Mouse (Mus musculus): ENCODE measurements around the gene Col23a1.

Gene Col23a1

DNA sequence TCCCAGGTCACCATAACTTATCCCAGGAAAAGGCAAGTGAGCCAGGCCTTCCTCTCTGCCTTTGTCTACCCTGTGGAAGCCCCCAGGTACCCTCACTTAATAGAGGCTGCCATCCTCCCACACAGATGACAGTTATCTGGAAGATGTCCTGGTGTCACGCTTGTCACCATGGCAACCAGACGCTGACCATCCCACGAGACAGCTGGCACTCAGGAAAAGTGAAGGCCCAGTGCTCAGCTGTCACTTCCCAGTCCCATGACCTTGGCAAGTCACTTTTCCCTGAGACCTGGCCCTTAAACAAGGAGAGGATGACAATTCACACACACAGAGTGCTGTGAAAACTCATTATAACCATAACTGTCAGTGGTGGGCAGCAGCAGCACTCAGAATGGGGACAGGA, 262.4 kb downstream of the Col23a1 start:
- DNase-seq, result no peak

DNA sequence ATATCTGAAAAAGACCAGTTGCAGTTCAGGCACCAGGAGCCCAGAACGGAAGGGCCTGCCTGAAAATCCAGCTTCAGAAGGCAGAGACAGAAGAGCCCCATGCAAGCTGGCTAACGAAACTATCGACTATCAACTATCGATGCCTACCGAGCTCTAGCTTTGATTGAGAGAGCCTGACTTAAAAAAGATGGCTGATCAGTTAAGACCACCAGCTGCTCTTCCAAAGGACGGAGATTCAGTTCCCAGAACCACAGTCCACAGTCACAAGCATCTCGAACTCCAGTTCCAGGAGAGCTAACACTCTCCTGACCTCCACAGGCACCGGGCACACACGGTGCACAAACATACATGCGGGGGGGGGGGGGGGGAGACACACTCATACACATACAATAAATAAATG, 264.9 kb downstream of the Col23a1 start:
- DNase-seq, result no peak

DNA sequence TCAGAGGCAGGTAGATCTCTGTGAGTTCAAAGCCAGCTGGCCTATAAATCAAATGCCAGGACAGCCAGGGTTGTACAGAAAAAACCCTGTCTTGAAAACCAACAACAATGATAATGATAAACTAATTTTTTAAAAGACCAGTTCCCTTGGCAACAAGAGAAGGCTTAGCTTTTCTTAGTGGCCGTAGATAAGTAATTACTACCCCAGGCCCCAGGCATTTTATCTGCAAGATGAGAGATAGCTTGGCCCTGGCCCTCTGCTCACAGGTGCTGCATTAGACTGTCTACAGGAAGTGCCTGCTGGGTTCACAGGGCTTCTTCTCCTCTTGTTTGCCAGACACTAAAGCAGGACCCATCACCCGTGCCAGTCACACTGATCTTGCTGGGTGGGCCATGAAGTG, 265.3 kb downstream of the Col23a1 start:
- no peak for DNase-seq

DNA sequence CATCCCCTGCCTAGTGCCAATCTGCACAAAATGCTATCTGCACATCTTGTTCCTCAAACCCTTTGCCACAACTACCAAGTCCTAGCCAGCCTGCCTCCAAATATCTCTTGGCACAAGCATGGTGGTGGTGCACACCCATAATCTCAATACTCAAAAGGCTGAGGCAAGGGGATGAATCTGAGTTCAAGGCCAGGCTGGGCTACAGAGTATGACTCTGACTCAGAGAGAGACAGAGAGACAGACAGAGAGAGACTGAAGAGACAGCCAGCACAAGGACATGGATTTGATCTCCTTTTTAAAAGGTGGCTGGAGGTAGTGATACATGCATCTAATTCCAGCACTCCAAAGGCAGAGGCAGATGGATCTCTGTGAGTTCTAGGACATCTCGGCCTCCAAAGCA, 273.6 kb downstream of the Col23a1 start:
- no peak for DNase-seq

DNA sequence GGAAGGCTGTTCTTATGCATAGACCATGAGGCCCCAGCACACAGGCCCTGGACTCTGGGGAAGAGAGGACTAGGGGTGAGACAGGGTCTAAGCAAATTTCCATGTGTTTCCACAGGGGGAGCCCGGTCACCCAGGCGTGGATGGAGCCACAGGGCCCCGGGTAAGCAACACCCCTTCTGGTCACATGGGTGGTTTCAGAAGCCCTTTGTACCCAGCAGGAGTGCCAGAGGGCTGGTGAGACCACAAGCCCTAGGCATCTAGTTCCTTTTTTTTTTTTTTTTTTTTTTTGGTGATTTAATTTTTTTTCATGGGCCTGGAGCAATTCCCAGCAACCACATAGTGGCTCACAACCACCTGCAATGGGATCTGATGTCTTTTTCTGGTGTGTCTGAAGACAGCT, 275.3 kb downstream of the Col23a1 start:
- DNase-seq, result peak; percentile 65

DNA sequence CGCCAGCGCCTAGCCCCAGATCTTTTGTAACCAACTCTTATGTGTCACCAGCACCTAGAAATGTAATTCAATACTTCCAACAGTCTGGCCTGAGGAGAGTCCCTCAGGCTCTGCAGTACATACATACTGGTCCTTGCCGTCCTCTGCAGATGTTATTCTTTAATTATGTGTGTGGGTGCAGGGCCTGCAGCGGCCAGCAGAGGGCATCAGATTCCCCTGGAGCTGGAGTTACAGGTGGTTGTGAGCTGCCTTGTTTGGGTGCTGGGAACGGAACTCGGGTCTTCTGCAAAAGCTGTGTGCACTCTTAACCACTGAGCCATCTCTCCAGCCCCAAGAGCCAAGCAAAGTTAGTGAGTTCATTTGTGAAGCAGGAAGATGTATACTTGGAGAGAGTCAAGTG, 276.2 kb downstream of the Col23a1 start:
- DNase-seq, result no peak

DNA sequence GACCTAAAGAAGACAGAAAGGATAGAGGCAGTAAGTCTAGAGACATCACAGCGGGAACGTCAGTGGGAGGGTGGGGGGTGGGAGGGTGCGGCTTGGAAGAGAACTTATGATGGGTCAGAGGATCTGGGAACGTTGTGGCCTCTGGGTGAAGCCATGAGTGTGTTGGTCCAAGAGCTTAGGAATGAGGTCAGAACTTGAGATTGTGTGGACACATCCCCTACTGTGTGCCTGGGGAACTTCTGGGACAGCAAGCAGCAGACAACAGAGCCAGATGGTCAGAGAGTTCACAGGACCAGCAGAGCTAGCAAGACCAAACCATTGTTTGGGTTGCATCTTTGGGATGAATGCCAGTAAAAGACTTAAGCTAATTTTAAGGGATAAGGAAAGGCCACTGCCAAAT, 279.1 kb downstream of the Col23a1 start:
- no peak for DNase-seq

DNA sequence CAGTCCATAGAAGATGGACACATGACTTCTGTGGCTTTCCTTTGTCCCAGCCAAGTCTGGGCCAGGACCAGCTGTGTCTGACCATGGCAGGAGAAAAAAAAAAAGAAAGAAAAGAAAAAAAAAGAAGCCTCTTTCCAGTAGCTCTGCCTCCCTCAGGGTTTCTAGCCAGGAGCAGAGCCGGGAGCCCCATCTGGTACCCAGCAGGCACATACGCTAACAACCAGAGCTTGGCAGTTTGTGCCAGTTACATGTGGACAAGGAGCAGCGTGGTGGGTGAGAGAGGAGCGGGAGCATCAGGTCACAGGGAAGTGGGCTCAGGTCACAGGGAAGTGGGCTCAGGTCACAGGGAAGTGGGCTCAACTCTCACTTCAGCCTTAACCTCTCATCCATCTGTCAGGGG, 286.7 kb downstream of the Col23a1 start:
- no peak for DNase-seq

DNA sequence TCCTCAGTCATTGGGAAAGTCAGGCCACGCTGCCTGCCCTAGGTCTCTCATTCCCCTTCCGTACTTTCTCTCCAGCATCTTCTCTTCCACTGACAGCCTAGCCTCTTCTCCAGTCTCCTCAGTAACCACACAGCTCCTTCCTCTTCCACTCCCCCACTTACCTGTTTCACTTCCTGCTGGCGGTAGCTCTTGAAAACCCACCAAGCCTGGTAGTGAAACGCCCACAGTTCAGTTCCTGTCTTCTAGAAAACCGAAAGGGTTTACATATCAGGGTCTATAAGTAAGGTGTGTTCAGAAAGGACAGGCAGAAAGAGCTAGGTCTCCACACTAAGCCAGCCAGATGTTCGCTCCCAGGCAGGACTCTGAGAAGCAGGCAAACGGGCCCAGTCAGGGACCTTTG, 287.9 kb downstream of the Col23a1 start:
- DNase-seq, result no peak

DNA sequence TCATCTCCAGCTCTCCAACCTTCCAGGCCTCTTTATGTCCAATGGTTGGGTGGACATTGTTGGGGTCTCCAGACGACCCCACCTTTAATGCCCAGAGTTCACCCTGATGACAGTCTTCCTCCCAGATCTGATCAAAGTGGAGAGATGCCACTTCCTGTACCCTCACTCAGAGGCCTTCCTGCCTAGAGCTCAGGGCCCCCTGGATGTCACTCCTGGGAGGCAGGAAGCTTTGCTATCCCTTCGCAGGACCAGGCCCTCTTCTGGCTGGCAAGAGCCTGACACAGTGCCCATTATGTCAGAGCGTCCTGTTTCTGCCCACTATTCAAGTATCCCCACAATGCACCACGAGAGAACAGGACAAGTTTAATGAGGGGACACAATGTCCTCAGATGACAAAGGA, 289.3 kb downstream of the Col23a1 start:
- DNase-seq, result no peak

DNA sequence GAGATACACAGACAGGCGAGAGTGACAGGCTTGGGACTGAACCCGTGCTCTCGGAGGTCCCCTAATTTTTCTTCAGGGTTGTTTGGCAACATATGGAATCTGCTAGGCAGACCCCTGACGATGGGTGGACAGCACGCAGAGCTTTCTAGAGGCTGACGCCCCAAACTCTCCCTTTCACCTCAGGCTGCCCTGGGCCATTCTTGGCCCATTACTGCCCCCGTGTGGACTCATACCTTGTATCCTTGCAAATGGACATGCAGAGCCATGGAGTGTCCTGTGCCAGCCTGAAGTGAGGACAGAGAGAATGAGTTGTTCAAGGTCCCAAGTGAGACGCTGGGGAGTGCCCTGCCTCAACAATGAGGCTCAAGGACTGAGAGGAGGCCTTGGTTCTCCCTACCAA, 293.0 kb downstream of the Col23a1 start:
- peak; percentile 84 for DNase-seq

DNA sequence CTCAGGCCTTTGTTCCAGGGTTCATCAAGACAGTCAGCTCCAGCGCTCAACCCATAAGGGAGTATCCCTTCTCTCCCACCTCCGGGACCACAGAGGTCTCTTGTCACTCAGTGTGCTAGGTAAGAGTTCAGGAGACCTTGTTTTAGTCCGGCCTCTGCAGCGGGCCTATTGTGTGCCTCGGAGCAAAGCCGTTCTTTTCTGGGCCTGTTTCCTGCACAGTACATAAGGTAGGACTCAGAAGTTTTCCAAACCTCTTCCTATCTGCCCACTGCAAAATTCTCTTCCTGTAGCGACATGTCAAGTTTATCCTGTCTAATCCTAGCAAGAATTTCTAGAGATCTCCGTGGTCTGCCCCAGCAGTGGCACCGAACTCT, 294.3 kb downstream of the Col23a1 start:
- DNase-seq, result no peak

DNA sequence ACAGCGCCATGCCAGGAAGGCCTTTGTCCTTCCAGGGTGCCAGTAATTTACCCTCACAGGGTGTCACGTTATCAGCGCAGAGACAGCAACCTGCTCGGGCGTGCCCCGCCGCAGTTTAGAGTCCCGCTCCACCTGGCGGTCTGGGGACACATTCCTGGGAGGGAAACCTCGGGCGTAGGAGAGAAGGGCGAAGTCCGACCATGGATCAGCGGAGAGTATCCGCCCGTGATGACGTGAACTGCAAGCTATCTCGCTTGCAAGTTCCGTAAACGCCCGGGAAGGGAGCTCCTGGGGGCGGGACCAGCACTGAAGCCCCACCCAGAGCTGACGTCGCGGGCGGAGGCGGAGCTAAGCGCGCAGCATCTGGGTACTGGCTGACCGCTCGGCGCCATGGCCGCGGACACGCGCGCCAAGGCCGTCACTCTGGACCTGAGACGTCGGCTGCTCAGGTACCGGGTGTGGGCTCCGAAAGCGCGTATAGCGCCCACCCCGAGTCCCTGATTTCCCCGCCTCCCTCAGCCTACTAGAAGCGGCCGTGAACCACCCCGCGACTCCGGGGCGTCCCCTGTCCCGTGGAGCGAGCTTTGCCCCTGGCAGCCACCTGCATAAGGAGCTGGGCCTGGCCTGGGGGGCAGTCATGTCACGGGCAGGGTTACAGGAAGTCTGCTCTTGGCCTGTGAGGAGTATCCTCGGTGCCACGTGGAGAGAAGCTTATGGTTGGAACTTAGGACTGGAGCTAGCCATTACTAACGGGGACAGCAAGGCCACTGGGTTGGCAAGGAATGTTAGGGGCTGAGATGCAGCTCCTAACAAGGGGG, 294.9 kb downstream of the Col23a1 start, which contains the start of gene Phykpl:
Phykpl (plus strand) TSS at position 327 of the 818 bp plus-strand sequence.
- peak; percentile 99 for DNase-seq

DNA sequence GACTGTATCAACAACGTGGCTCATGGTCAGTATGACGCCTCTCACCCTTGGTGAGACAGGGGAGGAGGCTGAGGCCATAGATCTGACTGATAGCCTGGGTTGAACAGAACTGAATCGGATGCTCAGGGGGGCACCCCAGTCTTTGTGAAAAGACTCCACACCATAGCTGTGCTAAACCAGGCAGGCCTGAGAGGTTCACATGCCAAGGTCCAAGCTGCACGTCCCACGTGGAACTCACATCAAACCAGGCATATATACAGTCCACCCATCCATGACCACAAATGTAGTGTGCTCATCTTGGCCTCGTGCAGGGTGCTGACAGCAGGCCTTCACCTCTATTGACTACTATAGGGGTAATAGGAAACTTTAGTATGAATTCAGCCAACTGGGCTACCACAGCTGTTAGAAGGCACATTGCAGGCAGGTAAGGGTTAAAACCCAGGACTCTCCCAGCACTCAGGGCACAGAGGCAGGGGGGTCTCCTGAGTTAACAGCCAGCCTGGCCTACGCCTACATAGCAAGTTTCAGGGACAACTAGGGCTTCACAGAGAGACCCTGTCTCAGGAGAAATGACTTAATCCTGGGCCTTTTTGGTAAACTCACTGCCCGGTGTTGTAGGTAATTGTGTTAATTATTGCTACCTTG, 296.0 kb downstream of the Col23a1 start:
- DNase-seq, result peak; percentile 50

DNA sequence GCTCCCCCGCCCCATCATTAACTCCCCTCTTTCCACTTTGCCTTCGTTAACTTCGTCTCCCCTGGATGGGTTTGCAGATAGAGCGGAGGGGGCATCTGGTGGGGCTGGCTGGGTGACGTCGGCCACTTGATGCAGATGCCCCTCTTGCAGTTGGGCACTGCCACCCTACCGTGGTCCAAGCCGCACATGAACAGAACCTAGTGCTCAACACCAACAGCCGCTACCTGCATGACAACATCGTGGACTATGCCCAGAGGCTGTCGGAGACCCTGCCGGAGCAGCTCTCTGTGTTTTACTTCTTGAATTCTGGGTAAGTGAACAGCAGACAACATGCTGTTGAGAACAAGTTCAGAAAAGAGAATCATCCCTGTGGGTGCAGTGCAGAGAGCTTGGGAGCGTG, 296.7 kb downstream of the Col23a1 start:
- peak; percentile 18 for DNase-seq

DNA sequence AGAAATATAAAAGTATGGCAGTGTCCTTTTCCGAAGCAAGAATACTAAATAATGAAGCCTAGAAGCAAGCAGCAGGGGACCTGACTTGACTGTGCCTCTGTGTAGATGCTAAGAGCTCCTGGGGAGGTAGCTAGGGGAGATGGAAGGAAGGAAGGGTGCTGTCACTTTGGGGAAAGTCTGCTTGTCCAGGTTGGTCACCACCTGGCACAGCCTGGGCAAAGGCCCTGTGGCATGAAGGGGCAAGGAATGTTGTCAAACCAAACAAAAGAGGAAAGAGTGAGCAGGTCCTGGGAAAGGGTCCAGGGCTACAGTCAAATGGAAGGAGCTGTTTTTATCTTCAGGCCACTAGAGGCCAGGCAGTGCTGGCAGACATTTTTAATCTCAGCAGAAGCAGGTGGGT, 297.3 kb downstream of the Col23a1 start:
- DNase-seq, result no peak

DNA sequence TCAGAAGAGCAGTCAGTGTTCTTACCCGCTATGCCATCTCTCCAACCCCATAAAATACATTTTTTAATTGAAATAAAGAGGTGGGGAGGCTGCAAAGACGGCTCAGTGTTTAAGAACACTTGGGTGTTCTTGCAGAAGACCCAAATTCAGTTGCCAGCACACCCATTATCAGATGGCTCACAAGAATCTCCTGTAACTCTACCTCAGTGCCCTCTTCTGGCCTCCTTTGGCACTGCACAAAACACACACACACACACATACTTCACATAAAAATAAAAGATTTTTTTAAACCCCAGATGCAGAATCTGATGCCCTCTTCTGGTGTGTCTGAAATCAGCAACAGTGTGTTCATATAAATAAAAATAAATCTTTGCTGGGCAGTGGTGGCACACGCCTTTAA, 299.1 kb downstream of the Col23a1 start:
- no peak for DNase-seq

DNA sequence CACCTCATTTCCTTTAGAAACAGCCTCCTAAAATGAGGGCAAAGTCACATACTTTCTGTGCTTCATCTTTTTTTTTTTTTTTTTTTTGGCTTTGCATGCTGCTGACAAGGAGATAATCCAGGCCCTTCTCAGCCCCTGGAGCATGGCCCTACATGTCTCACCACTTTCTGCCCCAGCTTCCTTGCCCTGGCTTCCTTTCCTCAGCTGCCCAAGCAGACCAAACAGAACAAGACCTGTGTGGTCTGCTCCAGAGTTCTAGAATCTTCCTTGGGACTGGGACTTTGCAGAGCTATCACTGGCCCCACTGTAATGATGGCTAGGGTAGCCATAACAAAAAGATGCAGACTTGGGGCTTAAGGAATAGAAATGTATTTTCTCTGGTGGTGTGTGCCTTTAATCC, 300.3 kb downstream of the Col23a1 start:
- no peak for DNase-seq

DNA sequence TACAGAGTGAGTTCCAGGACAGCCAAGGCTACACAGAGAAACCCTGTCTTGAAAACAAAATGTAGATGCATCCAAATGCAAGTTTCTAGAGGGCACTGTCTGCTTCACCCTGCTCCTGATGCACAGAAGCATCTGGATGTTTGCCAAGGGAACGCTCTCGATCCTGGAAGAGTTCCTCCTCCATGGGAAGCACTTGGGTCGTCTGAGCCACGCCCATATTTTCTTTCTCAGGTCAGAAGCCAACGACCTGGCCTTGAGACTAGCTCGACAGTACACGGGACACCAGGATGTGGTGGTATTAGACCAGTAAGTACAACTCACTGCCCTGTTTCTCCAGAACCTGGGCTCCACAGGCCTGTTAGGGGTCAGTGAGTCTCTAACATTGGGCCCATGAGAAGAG, 301.4 kb downstream of the Col23a1 start:
- peak; percentile 37 for DNase-seq

DNA sequence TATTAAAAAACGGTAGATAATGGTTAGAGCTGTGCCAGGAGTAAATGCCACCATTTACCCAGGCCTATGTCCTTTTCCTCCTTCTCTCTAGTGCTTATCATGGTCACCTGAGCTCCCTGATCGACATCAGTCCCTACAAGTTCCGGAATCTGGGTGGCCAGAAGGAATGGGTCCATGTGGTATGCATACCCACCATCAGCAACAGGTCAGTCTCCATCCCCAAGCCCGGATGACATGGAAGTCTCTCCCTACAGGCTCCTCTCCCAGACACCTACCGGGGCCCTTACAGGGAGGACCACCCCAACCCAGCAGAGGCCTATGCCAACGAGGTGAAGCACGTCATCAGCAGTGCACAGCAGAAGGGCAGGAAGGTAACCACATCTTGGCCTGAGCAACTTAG, 302.2 kb downstream of the Col23a1 start:
- DNase-seq, result no peak

DNA sequence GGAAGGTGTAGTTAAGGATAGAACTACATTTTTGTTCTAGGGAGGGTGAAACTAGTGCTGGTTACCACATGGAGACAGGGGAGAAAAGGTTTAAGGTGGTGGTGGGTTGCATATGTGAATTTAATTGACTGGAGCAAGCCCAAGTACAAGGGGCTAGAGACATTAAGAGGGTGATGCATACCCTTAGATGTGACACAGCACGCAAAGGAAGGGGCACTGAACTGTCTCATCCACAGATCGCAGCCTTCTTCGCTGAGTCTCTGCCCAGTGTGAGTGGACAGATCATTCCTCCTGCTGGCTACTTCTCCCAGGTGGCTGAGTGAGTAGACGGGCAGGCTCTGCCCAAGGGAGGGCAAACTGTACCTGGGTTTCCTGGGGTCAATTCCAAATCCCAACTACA, 303.6 kb downstream of the Col23a1 start:
- no peak for DNase-seq

DNA sequence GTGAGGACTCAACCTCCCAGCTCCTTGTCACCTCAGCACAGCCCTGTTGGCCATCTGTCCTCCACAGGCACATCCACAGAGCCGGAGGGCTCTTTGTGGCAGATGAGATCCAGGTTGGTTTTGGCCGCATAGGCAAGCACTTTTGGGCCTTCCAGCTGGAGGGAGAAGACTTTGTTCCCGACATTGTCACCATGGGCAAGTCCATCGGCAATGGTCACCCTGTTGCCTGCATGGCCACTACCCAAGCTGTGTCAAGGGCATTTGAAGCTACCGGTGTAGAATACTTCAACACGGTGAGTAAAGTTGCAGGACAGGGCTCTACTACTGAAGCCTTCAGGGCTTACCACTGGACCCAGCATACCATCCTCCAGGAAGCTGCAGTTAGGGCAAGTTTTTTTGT, 304.1 kb downstream of the Col23a1 start:
- DNase-seq, result no peak

DNA sequence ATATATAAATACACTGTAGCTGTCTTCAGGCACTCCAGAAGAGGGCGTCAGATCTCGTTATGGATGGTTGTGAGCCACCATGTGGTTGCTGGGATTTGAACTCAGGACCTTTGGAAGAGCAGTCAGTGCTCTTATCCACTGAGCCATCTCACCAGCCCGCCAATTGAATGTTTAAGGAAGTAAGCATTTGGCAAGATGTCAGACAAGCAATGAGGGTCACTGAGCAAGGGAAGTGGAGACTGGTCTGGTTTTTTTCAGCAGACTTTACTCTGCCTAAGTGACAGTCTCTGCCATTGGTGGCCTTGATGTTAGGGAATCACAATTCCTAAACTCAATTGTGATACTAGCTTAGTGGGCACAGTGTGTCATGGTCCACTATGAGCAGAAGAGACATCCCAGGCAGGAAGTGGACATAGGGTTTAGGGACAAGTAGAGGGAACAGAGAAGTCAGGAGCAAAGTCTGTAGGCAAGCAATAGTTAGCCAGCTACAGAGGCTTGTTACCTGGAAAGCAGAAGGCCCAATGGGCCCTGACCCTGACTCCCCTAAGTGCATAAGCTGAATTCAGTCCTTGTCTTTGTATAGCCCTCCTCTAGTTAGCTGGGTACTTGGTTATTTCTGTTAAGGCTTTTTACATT, 305.1 kb downstream of the Col23a1 start:
- DNase-seq, result no peak

DNA sequence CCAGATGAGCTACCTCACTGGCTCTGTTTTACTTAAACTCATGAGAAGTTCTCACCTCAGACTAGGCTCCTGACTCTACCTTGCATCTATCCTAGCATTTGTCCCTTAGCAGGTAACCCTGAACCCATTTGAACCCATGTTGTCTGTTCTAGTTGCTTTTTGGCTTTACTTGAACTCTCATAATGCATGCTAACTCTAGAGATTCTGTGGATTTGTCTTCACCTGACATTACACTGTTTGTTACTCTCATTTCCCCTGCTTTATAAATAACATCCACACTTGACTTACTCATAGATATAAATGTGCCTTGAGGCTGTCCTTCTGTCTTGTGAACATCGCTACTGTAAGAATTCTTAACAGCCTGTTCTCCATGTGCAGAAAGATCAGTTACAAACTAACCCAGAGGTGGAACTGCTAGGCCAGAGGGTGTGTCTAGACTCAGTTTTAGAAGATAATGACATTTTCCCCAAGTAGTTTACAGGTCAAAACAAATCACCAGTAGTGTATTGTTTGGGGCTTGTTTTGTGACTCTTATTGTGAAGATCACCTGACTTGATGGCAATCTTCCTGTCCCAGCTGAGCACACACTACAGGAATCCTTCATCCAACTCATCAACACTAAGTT, 305.9 kb downstream of the Col23a1 start:
- no peak for DNase-seq

Measured in kidney, postnatal 14 days (tissue).